Mouse (Mus musculus): ENCODE results near the gene Morn3.

The Morn3 gene

DNA sequence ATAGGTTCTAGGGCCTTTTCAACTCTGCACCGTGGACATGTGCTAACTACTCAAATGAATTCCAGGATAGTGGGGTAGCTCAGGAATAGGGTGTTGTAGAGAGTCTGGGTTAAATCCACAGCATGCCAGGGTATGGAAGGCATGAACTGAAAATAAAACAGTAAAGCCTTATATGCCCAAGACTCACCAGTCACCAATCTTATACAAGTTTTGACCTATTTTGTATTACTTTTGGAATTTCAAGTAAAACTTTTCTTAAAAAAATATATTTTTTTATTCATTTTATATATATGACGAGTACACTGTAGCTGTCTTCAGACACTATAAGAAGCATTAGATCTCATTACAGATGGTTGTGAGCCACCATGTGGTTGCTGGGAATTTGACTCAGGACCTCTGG is 53.0 kb downstream of the Morn3 start:
- DNase-seq (ENCODE audit: low read depth, low spot score), result no peak

DNA sequence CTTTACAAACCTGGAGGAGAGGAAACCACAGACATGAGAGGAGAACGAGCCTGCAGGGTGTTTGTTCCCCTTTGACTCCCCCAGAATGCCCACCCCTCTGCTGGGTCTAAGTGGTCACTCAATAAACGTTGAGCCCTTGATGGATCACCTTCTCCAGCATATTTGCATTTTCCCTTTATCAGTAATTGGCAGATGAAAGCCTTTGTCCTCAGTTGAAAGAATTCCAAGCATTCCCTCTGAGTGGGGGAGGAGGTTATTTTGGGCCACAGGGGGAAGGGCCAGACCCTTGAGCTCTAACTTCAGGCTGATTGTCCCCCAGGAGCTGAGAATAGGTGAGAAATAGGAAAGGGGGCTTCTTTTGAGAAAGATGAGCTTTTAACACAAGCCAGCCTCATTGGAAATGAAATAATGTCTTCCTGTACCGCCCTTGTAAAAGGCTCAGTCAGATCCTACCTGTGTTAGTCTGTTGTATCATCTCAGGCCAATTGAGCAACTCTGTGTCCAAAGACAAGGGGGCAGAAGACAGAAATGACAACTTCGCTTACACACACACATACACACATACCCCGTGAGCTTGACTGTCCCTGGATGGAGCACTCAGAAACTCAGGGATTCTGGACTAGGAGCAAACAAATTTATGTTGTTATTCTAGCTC is 55.3 kb downstream of the Morn3 start:
- DNase-seq (ENCODE audit: low read depth, low spot score), result no peak

DNA sequence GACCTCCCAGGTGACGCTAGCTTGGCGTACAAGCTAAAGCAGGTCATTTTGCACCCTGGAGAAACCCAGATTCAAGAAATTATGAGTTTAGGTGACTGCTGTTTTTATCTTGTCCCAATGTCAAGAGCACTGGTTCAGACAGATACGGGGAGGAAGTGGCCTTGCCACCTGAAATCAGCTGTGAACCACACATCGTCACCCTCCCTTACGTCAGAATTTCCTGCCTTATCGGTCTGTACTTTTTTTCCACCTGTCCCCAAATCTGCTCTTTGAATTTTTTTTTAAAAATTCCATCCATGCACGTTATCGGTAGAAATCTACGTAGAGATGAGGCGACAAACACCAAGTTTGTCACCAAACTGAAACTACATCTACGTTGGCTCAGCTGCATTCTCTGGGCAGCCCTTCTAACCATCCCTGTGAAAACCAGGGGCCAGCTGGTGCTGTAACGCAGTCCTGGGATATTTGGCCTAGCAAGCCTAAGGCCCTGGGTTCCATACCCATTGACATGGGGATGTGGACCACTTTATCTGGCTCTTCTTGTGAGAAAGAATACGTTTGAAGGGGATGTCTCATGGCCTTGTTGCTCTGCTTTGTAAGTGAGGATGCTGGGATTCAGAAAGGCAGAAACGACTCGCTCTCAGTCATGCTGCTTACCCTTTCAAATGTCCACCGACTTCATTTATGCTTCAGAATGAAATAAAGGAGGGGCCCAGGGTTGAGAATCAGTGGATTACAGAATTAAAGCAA is 56.2 kb downstream of the Morn3 start:
- no peak for DNase-seq (ENCODE audit: low read depth, low spot score)

DNA sequence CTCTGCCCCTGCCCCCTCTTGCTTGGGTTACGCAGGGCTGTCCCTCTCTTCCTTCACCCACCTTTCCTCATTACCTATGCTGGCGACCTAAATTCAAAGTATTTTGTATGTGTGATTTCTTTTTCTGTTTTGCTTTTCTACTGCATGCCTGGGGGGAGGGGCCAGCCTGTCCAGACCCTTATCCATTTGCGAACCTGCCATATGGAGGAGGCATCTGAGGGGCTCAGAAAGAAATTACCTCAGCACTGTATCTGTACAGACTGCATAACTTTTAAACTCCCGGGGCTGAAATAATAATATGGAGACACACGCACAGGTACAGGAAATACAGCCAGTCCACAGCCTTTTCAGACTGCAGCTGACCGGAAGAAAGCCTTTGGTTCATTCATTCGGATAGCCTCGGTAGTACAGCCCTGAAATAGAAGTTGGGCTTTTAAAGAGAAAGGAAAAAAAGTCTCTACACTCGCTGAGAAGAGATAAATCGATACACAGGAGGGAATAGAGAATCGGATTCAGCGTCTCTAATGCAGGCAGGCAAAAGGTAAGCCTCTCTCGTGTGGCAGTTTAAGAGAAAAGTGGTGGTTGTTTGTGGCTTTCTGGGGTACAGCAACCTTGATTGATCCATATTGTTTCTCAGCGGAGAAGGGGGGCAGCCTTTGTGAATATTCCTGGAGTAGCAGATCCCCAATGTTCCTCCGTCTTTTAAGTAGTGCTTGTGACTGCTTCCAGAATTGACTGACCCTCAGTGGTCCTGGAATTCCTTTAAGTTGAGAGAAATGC is 57.1 kb downstream of the Morn3 start, which contains the start of gene Kdm2b:
TSS of gene Kdm2b (minus strand) at position 273 of the 780 bp plus-strand sequence.
- DNase-seq (ENCODE audit: low read depth, low spot score), result no peak

DNA sequence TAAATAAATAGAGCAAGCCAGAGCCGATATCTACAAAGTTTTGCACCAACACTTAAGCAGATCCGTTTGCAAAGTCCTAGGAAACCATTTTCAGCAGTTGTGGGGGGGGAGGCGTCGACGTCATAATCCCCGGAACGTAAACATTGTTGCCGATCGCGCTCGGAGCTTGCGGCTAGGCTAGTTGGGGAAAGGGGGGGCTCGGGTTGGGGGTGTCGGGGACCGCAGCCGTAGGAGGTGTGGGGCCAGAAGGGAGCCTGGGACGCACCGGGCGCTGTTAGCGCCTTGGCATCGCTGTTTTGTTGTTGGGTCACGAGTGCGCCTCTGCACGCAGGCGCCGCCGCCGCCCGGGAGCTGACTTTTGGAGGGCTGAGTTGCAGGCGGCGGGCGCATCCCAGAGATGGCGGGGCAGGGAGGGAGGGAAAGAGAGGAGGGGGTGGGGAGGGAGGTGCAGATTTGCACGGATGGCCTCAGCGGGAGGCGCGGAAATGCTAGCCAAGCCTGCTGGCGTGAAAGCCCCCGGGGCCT is 57.8 kb downstream of the Morn3 start:
- no peak for DNase-seq (ENCODE audit: low read depth, low spot score)

DNA sequence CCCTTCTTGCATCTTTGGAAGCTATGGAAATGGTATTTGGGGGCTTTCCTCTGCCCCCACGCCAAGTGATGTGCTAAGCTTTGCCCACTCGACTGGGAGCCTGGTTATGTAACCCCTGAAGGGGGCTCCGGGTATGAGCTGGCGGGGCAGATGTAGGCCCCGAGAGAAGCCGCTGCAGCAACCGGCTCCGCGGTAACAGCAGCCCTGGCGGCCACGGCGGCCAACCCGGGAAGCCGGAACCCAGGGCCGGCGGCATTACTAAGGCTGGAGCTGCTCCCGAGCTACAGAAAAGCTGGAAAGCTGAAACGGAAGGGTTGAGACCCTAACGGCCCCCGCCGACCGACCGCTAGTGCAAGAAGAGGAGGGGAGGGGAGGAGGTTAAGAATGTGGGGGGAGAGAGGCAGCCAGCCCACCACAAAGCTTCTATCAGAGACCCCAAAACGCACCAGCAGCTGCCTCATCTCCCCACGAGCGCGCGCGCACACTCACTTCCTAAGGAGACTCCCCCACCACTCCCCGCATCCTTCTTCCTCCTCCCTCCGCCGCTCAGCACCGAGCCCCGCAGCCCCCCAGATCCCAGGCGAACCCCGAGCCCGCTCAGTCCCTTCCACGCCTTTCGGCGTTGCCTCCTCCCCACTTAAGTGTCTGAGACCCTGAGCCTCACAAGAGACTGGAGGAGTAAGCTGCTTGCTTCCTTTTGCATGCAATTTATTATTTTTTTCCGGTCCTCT is 58.6 kb downstream of the Morn3 start:
- DNase-seq (ENCODE audit: low read depth, low spot score), result no peak

DNA sequence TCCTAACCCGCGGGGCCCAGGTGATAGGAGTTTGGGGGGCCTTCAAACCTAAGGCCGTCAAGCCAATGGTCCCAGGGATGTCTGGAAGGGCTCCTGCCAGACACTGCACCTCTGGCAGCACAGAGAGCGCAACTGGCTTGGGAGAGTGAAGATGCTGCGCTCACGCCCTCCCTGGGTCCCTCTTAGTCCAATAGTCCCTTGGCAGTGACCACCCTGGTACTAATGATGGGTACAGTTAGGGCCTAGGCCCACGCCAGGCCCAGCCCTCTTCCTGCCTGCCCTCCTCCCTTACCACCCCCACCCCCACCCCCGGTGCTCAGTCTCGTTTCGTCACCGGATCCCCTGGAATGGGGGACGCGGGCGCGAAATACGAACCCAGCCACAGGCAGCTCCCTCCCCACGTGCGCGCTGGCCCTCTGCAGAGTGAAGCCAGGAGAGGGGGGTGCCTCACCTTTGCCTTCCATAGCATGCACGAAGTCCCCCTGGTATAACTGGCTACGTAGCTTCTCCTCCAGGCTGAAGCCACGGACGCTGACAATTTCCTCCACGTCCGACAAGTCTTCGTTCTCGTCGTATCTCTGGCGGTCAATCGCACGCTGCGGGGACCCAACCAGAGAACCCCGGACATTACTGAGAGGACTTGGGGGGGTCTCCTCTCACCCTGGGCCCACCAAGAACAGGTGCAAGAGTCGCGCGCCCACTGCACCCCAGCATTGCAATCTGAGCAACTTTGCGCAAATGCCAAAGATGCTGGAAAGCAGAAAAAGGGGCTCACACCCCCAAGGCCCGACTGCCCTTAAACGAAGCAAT is 59.4 kb downstream of the Morn3 start:
- DNase-seq (ENCODE audit: low read depth, low spot score), result no peak

DNA sequence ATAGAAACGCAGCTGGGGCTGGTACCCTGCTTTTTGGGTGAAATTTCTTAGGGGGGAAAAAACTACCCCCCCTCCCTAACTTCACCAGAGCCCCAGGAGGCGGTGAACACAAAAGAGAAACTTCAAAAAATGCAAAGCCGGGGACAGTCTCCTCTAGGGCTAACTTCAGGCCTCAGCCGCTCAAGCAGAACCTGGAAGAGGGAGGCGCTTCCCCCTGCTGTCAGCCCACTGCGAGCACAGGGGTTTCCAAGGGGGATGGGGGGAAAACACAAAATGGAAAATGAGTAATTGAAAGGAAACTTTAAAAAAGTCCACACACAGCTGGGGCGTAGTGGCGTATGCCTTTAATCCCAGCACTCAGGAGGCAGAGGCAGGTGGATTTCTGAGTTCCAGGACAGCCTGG is 60.7 kb downstream of the Morn3 start:
- DNase-seq (ENCODE audit: low read depth, low spot score), result no peak

All from c-Kit-negative CD71-positive TER-119-positive erythroid progenitor cells, embryonic 14.5 days (primary cell).